Mouse (Mus musculus) cortical plate, adult 2 months (tissue): ENCODE data around the gene Gja10.

Experiments used
- CTCF ChIP-seq: fragments of 200-500 bp; IDR thresholded peaks from 2 replicates; pipeline ENCODE4 v1.5.1; 2011; ENCODE audit warnings: mild to moderate bottlenecking, control low read depth, low read length; ENCODE audit not compliant: insufficient read depth; ENCODE audit errors: extremely low read depth
- POLR2A ChIP-seq: fragments of 200-500 bp; IDR thresholded peaks from 2 replicates; pipeline ENCODE4 v1.6.1; 2011; ENCODE audit warnings: mild to moderate bottlenecking, low read length, control low read depth; ENCODE audit not compliant: insufficient read depth; ENCODE audit errors: extremely low read depth

DNA sequence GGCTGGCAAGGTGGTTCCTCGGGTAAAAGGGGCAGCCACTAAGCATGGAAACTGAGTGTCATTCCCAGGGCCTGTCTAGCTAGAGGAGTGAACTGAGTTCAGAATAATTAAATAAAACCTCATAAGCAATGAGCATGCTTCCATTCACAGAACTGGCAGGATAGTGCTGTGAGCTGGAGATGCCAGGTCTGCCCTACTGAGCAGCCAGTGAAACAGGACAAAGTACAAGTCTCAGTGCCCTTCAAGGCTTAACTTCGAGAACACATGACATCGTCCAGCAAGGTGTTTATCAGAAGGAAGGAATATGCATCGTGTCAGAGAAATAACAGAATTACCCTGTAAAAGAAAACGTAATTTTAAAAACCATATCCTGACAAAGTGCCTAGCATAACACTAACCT, 29.0 kb downstream of the Gja10 start:
- TF ChIP-seq POLR2A (no peak), CTCF (no peak)
